Mouse (Mus musculus): ENCODE data around the gene Zbed3.

GRCm38 (mm10) chr13:95281740-95282673 is 41.4 kb upstream of the Zbed3 start:
- no peak for TF ChIP-seq EP300 (IDR thresholded peaks at IDR 0.05; ENCODE audit: low read depth)
- TF ChIP-seq CTCF (IDR thresholded peaks at IDR 0.05; ENCODE audit: low read depth): no peak

All from heart, postnatal 0 days (tissue).